Mouse (Mus musculus) brain, embryonic 14.5 days (tissue): ENCODE data around the gene Appl1. TPM values are rescaled to one million over a fixed set of nuclear protein-coding genes. Genes with fewer than 3 reads are reported as not detected.

Experiments
- DNase-seq: peaks from one replicate; pipeline ENCODE4 v3.0.0-alpha.2; 2011; ENCODE audit warnings: low read depth
- CTCF ChIP-seq: fragments of 200-500 bp; IDR thresholded peaks from 2 replicates; pipeline ENCODE4 v1.5.1; 2012; ENCODE audit warnings: inconsistent platforms, mild to moderate bottlenecking, moderate library complexity, borderline replicate concordance; ENCODE audit not compliant: insufficient read depth, insufficient read length; ENCODE audit errors: extremely low read depth
- POLR2A ChIP-seq: fragments of 200-500 bp; IDR thresholded peaks from 2 replicates; pipeline ENCODE4 v1.6.1; 2012; ENCODE audit warnings: mild to moderate bottlenecking, inconsistent platforms, borderline replicate concordance; ENCODE audit not compliant: poor library complexity, insufficient read depth, insufficient read length, severe bottlenecking; ENCODE audit errors: extremely low read depth
- polyA plus RNA-seq: library from polyadenylated mRNA; depleted of rRNA; stranded (reverse); fragments of >200 nt; gene quantifications from 2 replicates; pipeline ENCODE4 v1.2.3, GENCODE M21; 2012; rRNA removed

Gene Appl1
- 31.5 and 32.1 TPM in 2 replicates for polyA plus RNA-seq

- DNase-seq = peak; percentile 42
These were observed at the start of gene Appl1 for GRCm38 (mm10) chr14:26971106-26971789. Appl1 (minus strand) TSS chr14:26971232.

GRCm38 (mm10) chr14:27019850-27020249 lies 48.8 kb upstream of the Appl1 start:
- TF ChIP-seq CTCF (no peak), POLR2A (no peak)
- DNase-seq = no peak

More at GRCm38 (mm10) chr14:26971106-26971789, at the start of gene Appl1:
- TF ChIP-seq POLR2A (no peak), CTCF (no peak)

- TF ChIP-seq POLR2A (no peak), CTCF (no peak)
- DNase-seq = no peak
These were observed 46.9 kb upstream of the Appl1 start for GRCm38 (mm10) chr14:27017936-27018335.

GRCm38 (mm10) chr14:27013658-27014057 lies 42.6 kb upstream of the Appl1 start:
- no peak for DNase-seq
- TF ChIP-seq CTCF = no peak
- no peak for TF ChIP-seq POLR2A

- DNase-seq = no peak
- TF ChIP-seq POLR2A (no peak), CTCF (no peak)
These were observed 40.5 kb upstream of the Appl1 start for GRCm38 (mm10) chr14:27011561-27011960.

- no peak for DNase-seq
- TF ChIP-seq CTCF (no peak), POLR2A (no peak)
These were observed 34.9 kb upstream of the Appl1 start for GRCm38 (mm10) chr14:27005937-27006336.

GRCm38 (mm10) chr14:27004906-27005305 lies 33.9 kb upstream of the Appl1 start:
- no peak for DNase-seq
- TF ChIP-seq CTCF (no peak), POLR2A (no peak)

- no peak for TF ChIP-seq POLR2A
- no peak for TF ChIP-seq CTCF
- peak; percentile 19 for DNase-seq
These were observed 29.4 kb upstream of the Appl1 start for GRCm38 (mm10) chr14:27000386-27000785.

- DNase-seq = no peak
- TF ChIP-seq CTCF = no peak
These were observed 25.2 kb upstream of the Appl1 start for GRCm38 (mm10) chr14:26996257-26996656.

- peak; percentile 43 for DNase-seq
- TF ChIP-seq POLR2A (no peak), CTCF (peak; percentile 34; the same call in 1 of the 2 replicates)
These were observed 23.2 kb upstream of the Appl1 start, which contains the start of gene Hesx1 for GRCm38 (mm10) chr14:26994211-26994741. Hesx1 (plus strand) TSS chr14:26994416.

- no peak for DNase-seq
- TF ChIP-seq POLR2A = no peak
- no peak for TF ChIP-seq CTCF
These were observed 22.4 kb upstream of the Appl1 start for GRCm38 (mm10) chr14:26993427-26993826.

- DNase-seq = no peak
- TF ChIP-seq CTCF = no peak
- no peak for TF ChIP-seq POLR2A
These were observed 20.6 kb upstream of the Appl1 start for GRCm38 (mm10) chr14:26991622-26992021.
